Mouse (Mus musculus): Measurements from ENCODE around the gene Gjb2.
"Not testable (repeated sequence)": the region's sequence is repeated elsewhere in the genome, so short reads cannot be mapped to it uniquely, and the experiment has no call there.

Gjb2 gene

GRCm38 (mm10) chr14:57104106-57105023 is at the start of gene Gjb2:
TSS of gene Gjb2 (minus strand) at chr14:57104702.
- DNase-seq = peak; percentile 88

DNA sequence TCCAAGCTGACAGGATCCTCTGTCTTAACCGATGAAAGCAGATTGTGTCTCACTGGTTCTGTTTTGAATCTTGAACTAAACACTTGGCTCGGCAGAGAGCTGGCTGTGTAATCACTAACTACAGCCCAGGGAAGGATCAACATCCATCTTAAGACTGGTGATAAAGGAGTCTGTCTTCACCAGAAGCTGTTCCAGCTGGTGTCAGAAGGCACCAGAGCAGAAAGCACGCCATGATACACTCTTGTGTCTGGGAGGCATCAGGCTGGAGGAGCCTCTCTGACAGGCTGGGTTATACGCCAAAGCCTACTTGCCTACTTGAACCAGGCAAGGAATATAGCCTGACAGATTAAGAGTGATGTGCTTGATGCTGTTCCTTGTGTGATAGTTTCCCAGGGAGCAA is 41.2 kb upstream of the Gjb2 start:
- DNase-seq = no peak

DNA sequence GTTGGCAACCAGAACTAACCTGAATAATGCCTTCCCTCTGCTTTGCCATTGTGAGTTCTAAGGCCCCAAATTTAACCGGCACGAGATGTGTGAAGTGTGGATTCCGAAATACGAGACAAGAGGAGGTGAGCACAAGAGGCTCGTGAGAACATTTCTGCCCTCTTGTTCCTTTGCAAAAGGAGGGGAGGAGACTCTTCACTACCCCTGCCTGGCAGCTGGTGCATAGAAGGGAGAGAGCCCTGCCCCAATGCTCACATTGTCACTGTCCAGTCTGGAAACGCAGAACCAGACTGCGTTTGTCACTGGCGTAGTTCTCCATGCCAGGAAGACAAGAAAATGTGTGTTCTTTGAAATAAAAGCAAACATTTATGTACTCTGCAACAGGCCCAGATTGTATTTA is 30.8 kb upstream of the Gjb2 start:
- DNase-seq = no peak

GRCm38 (mm10) chr14:57133161-57133661 is 28.7 kb upstream of the Gjb2 start, which contains the start of gene Gjb6:
TSS of gene Gjb6 (minus strand) at chr14:57133611.
- DNase-seq = no peak

DNA sequence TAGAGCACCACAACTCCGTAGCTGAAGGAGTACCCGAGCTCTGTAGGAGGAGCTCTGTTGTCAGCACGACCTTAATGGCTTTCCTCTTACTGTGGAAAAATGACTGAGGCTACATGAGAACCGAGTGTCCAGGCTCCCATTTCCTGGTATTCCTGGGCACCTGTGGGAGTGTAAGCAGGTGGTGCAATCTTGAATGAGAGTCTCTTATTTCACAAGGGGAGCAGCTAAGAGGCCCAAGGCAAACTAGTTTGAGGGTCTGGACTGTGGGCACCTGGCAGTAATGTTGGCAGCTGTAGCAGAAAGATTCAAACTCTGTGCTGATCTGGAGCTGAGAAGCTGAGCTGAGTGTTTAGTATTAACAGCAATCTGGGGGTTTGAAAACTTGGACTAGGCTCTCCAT is 22.9 kb upstream of the Gjb2 start:
- no peak for DNase-seq

DNA sequence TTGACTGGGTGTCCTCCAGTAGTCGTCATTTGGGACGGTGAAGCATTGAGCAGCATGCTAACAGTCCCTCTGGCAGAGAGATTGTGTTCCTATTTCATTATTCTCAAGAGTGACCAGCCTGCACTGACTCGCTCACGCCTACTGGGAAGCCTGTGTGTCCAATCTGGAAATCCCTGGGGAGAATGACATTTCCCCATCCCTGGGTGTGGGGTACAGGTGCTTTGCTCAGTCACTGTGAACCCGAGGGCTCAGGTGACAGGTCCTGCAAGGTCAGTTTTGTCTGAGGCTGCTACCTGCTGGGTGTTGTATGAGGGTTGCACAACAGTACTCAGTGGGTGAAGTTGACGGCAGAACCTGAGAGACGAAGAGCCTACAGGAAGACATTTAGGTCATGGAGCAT is 17.8 kb upstream of the Gjb2 start:
- no peak for DNase-seq

- DNase-seq = no peak
Observed at GRCm38 (mm10) chr14:57115823-57116544, 11.5 kb upstream of the Gjb2 start, which contains the start of gene Gm4491. TSS of gene Gm4491 (minus strand) at chr14:57115883.

DNA sequence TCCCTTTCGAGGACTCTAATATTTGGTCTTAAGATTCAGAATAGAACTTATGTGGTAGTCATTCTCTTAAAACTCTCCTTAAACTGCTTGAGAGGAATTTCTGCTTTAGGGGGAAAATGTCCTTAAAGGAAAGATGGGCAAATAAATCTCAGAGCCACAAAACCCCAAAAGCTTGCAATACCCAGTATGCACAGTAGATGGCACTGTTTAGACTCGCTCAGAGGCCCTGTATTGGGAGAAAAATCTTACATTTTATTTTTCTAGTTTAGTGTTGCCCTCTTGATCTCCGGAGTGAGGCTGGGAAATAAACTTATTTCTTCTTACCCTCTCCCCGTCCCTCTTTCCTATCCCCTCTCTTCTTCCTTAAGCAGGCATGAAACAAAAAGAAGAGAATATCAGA is 4.7 kb upstream of the Gjb2 start:
- no peak for DNase-seq

DNA sequence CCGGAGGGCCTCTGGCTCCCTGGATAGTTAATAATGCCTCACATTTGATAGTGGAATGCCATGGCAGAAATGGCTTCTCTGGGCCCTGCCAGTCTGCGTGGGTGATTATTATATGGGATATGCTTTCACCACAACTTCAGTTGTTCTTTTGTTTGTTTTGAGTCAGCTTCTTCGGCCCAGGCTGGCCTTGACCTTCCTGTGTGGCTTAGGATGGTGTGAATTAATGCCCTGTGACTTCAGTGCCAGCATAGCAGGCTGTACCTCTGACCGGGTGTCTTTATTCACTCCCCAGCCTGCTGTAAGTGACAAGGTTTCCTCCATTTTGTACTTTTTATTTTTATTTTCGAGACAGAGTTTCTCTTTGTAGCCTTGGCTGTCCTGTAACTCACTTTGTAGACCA is 3.4 kb upstream of the Gjb2 start:
- no peak for DNase-seq

DNA sequence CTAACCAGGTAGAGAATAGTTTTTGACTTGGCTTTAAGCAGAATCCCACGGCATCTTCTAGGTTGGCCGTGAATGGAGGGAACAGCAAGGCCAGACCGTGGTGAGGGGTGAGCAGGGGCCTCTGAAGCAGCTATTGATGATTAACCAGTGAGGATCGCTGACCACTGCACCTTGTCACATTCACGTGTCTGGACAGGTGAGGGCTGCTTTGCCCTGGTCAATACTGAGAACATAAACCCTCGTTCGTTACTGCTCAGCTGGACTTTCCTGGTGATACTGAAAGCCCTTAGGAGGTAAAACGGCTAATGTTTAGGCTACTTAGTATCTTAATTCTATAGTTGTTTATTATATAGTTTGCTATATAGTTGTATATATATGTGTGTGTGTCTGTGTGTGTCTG is 2.6 kb upstream of the Gjb2 start:
- peak; percentile 84 for DNase-seq

DNA sequence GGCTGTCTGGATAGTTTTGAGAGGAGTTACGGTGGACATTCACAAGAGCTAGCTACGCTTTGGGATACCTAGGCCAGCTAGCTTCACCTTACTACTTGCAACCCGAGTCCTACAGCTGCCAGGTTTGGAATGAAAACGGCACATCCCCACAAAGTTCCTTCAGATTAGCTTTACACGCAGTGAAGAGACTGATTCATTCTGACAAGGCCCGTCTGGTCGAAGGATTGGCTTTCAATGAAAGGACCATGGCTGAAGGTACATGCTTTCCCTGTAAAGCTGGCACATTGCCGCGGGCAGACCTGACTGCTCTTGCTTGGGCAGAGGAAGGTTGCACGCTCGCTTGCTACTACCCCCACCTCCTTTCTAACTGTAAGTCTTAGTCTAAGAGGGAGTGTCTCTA is 1.2 kb upstream of the Gjb2 start:
- no peak for DNase-seq

DNA sequence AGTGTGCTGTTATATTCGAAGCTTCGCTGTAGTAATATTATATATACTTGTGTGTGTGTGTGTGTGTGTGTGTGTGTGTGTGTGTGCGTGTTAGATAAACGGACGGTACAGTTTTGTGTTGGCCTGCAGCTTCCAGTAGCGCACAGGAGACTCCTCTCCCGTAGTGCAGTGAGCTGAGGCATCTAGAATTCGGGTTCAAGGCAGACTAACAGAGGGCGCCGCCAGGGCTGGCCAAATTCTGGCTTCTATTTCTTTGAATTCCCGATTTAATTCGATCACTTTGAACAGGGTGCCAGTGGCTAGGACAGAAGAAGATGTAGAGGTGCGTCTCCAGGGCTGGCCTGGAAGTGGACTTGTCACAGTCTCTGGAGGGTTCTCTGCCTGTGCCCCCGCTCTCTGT is 609 bp upstream of the Gjb2 start:
- DNase-seq = no peak

- DNase-seq = no peak
Observed at GRCm38 (mm10) chr14:57103711-57104105, 794 bp downstream of the Gjb2 start.

DNA sequence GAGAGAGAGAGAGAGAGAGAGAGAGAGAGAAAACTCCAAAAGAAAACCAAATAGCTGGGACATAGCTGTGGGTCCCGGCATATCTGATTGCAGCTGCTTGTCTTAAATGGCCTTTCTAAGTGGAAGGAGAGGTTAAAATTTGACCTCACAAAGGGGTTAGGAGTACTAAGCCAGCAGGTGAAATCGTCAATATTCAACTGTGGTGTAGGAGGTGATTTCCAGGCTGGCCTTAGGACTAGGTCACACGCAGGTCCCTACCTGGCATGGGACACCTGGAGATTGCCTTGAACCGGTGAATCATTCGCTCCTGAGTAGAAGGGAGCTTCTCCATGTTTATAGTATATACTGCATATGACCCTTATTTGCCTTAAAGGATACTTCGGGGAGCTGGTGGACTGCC is 1.4 kb downstream of the Gjb2 start:
- no peak for DNase-seq

- no peak for DNase-seq
Observed at GRCm38 (mm10) chr14:57101623-57102022, 2.9 kb downstream of the Gjb2 start.

GRCm38 (mm10) chr14:57095855-57096254 is 8.6 kb downstream of the Gjb2 start:
- DNase-seq = no peak

- DNase-seq = peak; percentile 65
Observed at GRCm38 (mm10) chr14:57093029-57093428, 11.5 kb downstream of the Gjb2 start.

DNA sequence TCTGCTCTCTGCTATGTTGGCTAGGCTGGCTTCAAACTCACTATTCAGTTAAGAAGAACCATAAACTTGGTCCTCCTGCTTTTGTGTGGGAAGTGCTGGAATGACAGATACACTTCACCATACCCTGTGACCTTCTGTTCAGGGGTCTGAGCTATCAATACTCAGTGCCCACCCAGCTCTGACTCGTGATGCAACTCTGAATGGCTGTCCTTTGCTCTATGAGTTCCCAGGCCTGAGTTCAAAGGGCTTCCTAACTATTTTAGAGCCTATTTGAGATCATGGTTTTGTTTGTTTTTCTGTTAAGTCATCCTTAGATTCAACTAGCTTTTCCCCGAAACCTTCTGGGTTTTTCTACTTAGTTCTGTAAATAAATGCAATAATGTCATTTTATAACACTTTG is 14.5 kb downstream of the Gjb2 start:
- DNase-seq = no peak

GRCm38 (mm10) chr14:57089107-57089506 is 15.4 kb downstream of the Gjb2 start:
- peak; percentile 95 for DNase-seq

DNA sequence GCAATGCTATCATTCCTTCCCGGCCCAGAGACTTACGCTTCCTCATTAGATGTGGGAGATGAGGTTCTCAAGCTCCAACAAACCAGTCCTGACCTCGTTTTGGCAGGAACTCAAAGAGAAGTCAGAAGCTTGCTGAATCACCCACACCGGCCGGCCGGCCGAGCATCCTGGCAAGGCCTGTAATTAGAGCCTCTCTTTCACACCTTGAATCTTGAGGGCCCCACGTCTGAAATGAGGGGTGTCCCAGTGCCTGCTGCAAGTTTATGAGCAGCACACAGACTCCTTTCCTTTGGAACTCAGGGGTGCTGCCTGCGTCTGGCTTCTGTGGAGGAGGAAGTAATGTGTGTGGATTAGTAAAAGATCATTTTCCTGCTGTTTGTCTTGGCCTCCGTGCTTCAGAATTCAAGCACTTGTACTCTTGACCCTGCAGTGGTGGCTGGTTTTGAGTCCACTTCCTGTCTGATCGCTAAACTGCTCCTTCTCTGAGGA is 20.3 kb downstream of the Gjb2 start:
- peak; percentile 69 for DNase-seq

- no peak for DNase-seq
Observed at GRCm38 (mm10) chr14:57082863-57083262, 21.6 kb downstream of the Gjb2 start.

DNA sequence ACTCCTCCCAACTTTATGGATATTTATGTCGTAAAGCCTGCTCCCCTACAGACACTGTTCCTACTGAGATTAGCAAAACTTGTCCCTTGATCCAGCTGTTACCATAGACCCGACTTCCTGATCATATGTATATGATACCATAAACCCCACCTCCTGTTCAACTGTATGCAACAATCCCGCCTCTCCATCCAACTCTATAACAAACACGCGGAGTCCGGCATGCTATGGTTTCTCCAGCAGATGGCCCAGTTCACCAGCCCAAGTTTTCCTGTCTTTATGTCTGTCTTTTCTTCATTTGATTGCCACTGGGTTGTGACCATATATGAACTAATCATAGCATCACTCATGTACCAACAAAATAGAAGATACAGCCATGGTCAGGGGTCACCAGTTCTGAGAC is 29.0 kb downstream of the Gjb2 start:
- DNase-seq = no peak

GRCm38 (mm10) chr14:57069906-57070305 is 34.6 kb downstream of the Gjb2 start:
- not testable (repeated sequence) for DNase-seq

- DNase-seq = no peak
Observed at GRCm38 (mm10) chr14:57066053-57066452, 38.4 kb downstream of the Gjb2 start.

Measured in kidney, adult 11 months (tissue).